Mouse (Mus musculus) CH12.LX (cell line): ENCODE measurements around the gene Tubb5. TPM values are rescaled to one million over a fixed set of nuclear protein-coding genes. Genes with fewer than 3 reads are reported as not detected.

Experiments used
- DNase-seq: peaks from one replicate; pipeline ENCODE4 v3.0.0-alpha.2; 2013; ENCODE audit errors: extremely low read depth
- H3K27ac ChIP-seq: 2 replicates; pipeline ENCODE4 v1.5.1; 2012; ENCODE audit warnings: low read depth, mild to moderate bottlenecking, control low read depth, moderate library complexity; ENCODE audit not compliant: insufficient read depth
- H3K27me3 ChIP-seq: replicated peaks from 2 replicates; pipeline ENCODE3; 2012; ENCODE audit warnings: inconsistent platforms
- H3K36me3 ChIP-seq, 2 experiments: replicated peaks in 1 of 2; 2 replicates each; pipeline versions ENCODE3 to v1.6.1; 2012; ENCODE audit warnings: inconsistent platforms in 1 of 2, low read length in 1 of 2, mild to moderate bottlenecking in 1 of 2, mixed read lengths in 1 of 2, moderate library complexity in 1 of 2; ENCODE audit not compliant: control insufficient read depth in 1 of 2, insufficient read depth in 1 of 2
- H3K4me1 ChIP-seq, 2 experiments: 2 replicates each; pipeline ENCODE4 v1.6.1; 2012; ENCODE audit warnings: inconsistent platforms in 1 of 2, moderate library complexity in 1 of 2; ENCODE audit not compliant: insufficient read depth in 2 of 2, control insufficient read depth in 1 of 2
- H3K4me2 ChIP-seq: 2 replicates; pipeline ENCODE4 v1.6.1; 2012; ENCODE audit warnings: low read depth, mild to moderate bottlenecking, control low read depth; ENCODE audit not compliant: poor library complexity, insufficient read depth, severe bottlenecking
- H3K4me3 ChIP-seq, 3 experiments: fragments of 150-350 bp in 1 of 3; sonication (generic) in 1 of 3; replicated peaks in 1 of 3; 2 replicates each; pipeline versions ENCODE3 to v1.5.1; 2011 to 2012; ENCODE audit warnings: low read depth in 2 of 3, low read length in 2 of 3, mild to moderate bottlenecking in 2 of 3, moderate library complexity in 2 of 3, control low read depth in 1 of 3, improper control_type of control experiment in 1 of 3, inconsistent platforms in 1 of 3, mixed read lengths in 1 of 3; ENCODE audit not compliant: poor library complexity in 1 of 3
- H3K79me2 ChIP-seq: replicated peaks from 2 replicates; pipeline ENCODE4 v1.6.1; 2012; ENCODE audit warnings: mild to moderate bottlenecking, moderate library complexity; ENCODE audit not compliant: control insufficient read depth, poor library complexity, insufficient read depth, severe bottlenecking; ENCODE audit errors: extremely low read depth
- H3K9ac ChIP-seq: 2 replicates; pipeline ENCODE4 v1.6.1; 2012; ENCODE audit warnings: low read depth, mild to moderate bottlenecking, control low read depth, moderate library complexity; ENCODE audit not compliant: insufficient read depth
- H3K9me3 ChIP-seq: replicated peaks from 2 replicates; pipeline ENCODE3; 2012; ENCODE audit warnings: low read length, inconsistent platforms, mixed read lengths
- BHLHE40 ChIP-seq: IDR thresholded peaks from 2 replicates; pipeline ENCODE4 v1.6.1; 2011; ENCODE audit warnings: mild to moderate bottlenecking, low read depth, low read length, improper control_type of control experiment
- CHD1 ChIP-seq: IDR thresholded peaks from 2 replicates; pipeline ENCODE4 v1.6.1; 2012; ENCODE audit warnings: low read depth, low read length, improper control_type of control experiment, inconsistent platforms
- CHD2 ChIP-seq: IDR thresholded peaks from 2 replicates; pipeline ENCODE4 v1.6.1; 2011; ENCODE audit warnings: low read length, improper control_type of control experiment
- CTCF ChIP-seq, 2 experiments: IDR thresholded peaks in 1 of 2; conservative IDR thresholded peaks in 1 of 2; 2 replicates each; pipeline ENCODE4 v1.5.1; 2011 to 2012; ENCODE audit warnings: low read depth in 2 of 2, low read length in 2 of 2, improper control_type of control experiment in 1 of 2, inconsistent platforms in 1 of 2, mild to moderate bottlenecking in 1 of 2, moderate library complexity in 1 of 2
- ELF1 ChIP-seq: IDR thresholded peaks from 2 replicates; pipeline ENCODE4 v1.6.1; 2014; ENCODE audit warnings: low read depth, mild to moderate bottlenecking, inconsistent platforms, low read length, improper control_type of control experiment
- ETS1 ChIP-seq: conservative IDR thresholded peaks from 2 replicates; pipeline ENCODE4 v1.6.1; 2012; ENCODE audit warnings: low read depth, mild to moderate bottlenecking, inconsistent platforms, low read length, improper control_type of control experiment, moderate library complexity
- HCFC1 ChIP-seq: IDR thresholded peaks from 2 replicates; pipeline ENCODE4 v1.6.1; 2012; ENCODE audit warnings: low read depth, mild to moderate bottlenecking, inconsistent platforms, low read length, improper control_type of control experiment
- IRF4 ChIP-seq: IDR thresholded peaks from 2 replicates; pipeline ENCODE4 v1.6.1; 2014; ENCODE audit warnings: low read depth, mild to moderate bottlenecking, inconsistent platforms, low read length, improper control_type of control experiment
- JUND ChIP-seq: conservative IDR thresholded peaks from 2 replicates; pipeline ENCODE4 v1.6.1; 2011; ENCODE audit warnings: low read depth, low read length, improper control_type of control experiment
- MAFK ChIP-seq: IDR thresholded peaks from 2 replicates; pipeline ENCODE4 v1.6.1; 2011; ENCODE audit warnings: low read length, improper control_type of control experiment; ENCODE audit not compliant: insufficient replicate concordance
- MAX ChIP-seq: IDR thresholded peaks from 2 replicates; pipeline ENCODE4 v1.6.1; 2011; ENCODE audit warnings: low read length, improper control_type of control experiment
- MAZ ChIP-seq: IDR thresholded peaks from 2 replicates; pipeline ENCODE4 v1.6.1; 2012; ENCODE audit warnings: low read depth, mild to moderate bottlenecking, inconsistent platforms, low read length, improper control_type of control experiment, moderate library complexity
- NELFE ChIP-seq: IDR thresholded peaks from 2 replicates; pipeline ENCODE4 v1.6.1; 2011; ENCODE audit warnings: low read depth, low read length, improper control_type of control experiment
- PAX5 ChIP-seq: IDR thresholded peaks from 2 replicates; pipeline ENCODE4 v1.6.1; 2012; ENCODE audit warnings: low read length, inconsistent platforms, mixed read lengths
- POLR2AphosphoS2 ChIP-seq: IDR thresholded peaks from 2 replicates; pipeline ENCODE4 v1.6.1; 2011; ENCODE audit warnings: low read depth, low read length, improper control_type of control experiment
- RAD21 ChIP-seq: IDR thresholded peaks from 2 replicates; pipeline ENCODE4 v1.6.1; 2011; ENCODE audit warnings: low read depth, mild to moderate bottlenecking, low read length, improper control_type of control experiment, moderate library complexity
- RCOR1 ChIP-seq: conservative IDR thresholded peaks from 2 replicates; pipeline ENCODE4 v1.6.1; 2012; ENCODE audit warnings: low read depth, mild to moderate bottlenecking, inconsistent platforms, low read length, improper control_type of control experiment
- SIN3A ChIP-seq: IDR thresholded peaks from 2 replicates; pipeline ENCODE4 v1.6.1; 2012; ENCODE audit warnings: low read length, improper control_type of control experiment, inconsistent platforms
- TCF12 ChIP-seq: IDR thresholded peaks from 2 replicates; pipeline ENCODE4 v1.6.1; 2014; ENCODE audit warnings: low read depth, mild to moderate bottlenecking, inconsistent platforms, low read length, improper control_type of control experiment
- UBTF ChIP-seq: IDR thresholded peaks from 2 replicates; pipeline ENCODE4 v1.6.1; 2012; ENCODE audit warnings: low read depth, mild to moderate bottlenecking, inconsistent platforms, low read length, improper control_type of control experiment, moderate library complexity
- USF1 ChIP-seq: IDR thresholded peaks from 2 replicates; pipeline ENCODE4 v1.6.1; 2014; ENCODE audit warnings: low read depth, mild to moderate bottlenecking, inconsistent platforms, low read length, improper control_type of control experiment
- USF2 ChIP-seq: conservative IDR thresholded peaks from 2 replicates; pipeline ENCODE4 v1.6.1; 2011; ENCODE audit warnings: low read depth, low read length, improper control_type of control experiment
- ZKSCAN1 ChIP-seq: IDR thresholded peaks from 2 replicates; pipeline ENCODE4 v1.6.1; 2012; ENCODE audit warnings: low read depth, inconsistent platforms, low read length, improper control_type of control experiment, borderline replicate concordance
- ZMIZ1 ChIP-seq: IDR thresholded peaks from 2 replicates; pipeline ENCODE4 v1.6.1; 2012; ENCODE audit warnings: low read depth, mild to moderate bottlenecking, inconsistent platforms, low read length, improper control_type of control experiment
- dilution Hi-C: fragments of 300-500 bp; cut with MboI; formaldehyde crosslinking; loops from 2 replicates; pipeline ENCODE4 v1.14.3; 2020; ENCODE audit warnings: low sequenced_read_pairs; ENCODE audit not compliant: extremely low pct_unique_long_range_greater_than_20kb, extremely low pct_ligation_motif_present
- in situ Hi-C: fragments of 300-500 bp; cut with MboI; formaldehyde crosslinking; loops from 3 replicates; pipeline ENCODE4 v1.14.3; 2019; ENCODE audit warnings: low sequenced_read_pairs, low pct_ligation_motif_present, low pct_unique_long_range_greater_than_20kb, mixed read lengths
- polyA plus RNA-seq: library from polyadenylated mRNA; unstranded; fragments of >175 nt; gene quantifications from 2 replicates; pipeline ENCODE4 v1.2.1, GENCODE M21; 2012; ENCODE audit warnings: low read depth; ENCODE audit not compliant: insufficient read length
- total RNA-seq, 2 experiments: library from RNA; depleted of rRNA; stranded (reverse); fragments of 300-350 nt in 1 of 2; fragments of >200 nt in 1 of 2; gene quantifications; 2 replicates each; pipeline ENCODE4 v1.2.3; 2012 to 2014

Gene Tubb5
- total and polyA plus RNA-seq, 3 experiments = 1,014 to 1,121 (median 1,053) TPM

DNA sequence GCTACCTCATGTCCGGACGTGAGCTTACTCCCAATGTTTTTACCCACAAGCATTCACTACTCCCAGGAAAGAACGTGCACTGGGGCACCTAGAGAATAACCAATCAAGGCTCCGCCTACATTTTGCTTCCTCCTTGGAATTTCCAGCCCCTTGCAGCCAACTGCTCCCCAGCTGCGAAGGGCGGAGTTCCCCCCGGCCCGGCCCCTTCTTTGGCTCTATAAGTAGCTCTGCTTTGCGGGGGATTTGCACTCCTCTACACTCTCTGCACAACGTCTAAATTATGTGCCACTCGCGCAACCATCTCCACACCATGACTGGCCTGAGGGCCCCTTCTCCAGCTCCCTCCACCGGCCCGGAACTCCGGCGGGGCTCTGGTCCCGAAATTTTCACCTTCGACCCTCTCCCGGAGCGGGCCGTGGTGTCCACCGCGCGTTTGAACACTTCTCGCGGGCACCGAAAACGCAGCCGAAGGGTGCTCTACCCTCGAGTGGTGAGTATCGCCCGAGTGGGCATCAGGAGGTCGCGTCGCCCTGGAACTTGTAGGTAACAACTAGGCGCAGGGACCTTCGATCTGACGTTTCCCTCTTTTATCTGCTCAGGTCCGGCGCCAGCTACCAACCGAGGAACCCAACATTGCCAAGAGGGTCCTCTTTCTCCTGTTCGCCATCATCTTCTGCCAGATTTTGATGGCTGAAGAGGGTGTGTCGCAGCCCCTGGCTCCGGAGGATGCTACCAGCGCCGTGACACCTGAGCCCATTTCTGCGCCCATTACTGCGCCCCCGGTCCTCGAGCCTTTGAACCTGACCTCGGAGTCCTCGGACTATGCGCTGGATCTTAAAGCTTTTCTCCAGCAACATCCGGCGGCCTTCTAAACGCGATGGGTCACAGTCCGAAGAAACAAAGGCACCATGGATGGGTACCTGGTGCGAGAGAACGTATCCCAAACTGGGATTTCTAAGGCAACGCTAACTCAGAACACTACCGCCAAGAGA is 16.4 kb downstream of the Tubb5 start, which contains the start of gene Ier3 (continued):
- no peak for TF ChIP-seq CHD2
- TF ChIP-seq PAX5 = no peak
- no peak; the same call in 1 of the 2 replicates for TF ChIP-seq HCFC1
- peak; percentile 83; the same call in 1 of the 2 replicates for TF ChIP-seq CHD1
- no peak for TF ChIP-seq RCOR1
- TF ChIP-seq ETS1 = peak; percentile 66
- no peak for TF ChIP-seq USF1
- TF ChIP-seq TCF12 = peak; percentile 88
- TF ChIP-seq SIN3A = peak; percentile 72
- peak; percentile 99 for TF ChIP-seq ZMIZ1
- peak; percentile 99 for TF ChIP-seq POLR2AphosphoS2
- no peak for TF ChIP-seq MAX
- peak; percentile 36; the same call in 1 of the 2 replicates for TF ChIP-seq IRF4

DNA sequence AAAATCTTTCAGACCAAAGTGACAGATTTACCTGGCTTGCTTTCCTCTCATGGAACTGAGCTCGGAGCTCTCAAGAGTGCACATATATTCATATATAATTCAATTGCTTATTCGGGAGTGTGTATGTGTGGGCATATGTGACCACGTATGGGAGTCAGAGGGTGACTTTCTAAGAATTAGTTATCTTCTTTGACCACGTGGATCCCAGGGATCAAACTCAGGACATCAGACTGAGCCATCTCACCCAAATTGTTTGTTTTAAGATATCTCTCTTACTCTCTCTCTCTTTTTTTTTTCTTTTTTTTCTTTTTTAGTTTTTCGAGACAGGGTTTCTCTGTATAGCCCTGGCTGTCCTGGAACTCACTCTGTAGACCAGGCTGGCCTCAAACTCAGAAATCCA is 18.0 kb downstream of the Tubb5 start:
- Histone ChIP-seq H3K27me3 (no peaks in the 10 kb centered on the region), H3K4me2 (no peak overlapping the region), H3K4me3 (no peak overlapping the region), H3K9me3 (no peaks in the 10 kb centered on the region), H3K9ac (no peak overlapping the region), H3K4me1 (peaks cover 0 to 24% of the 10 kb centered on the region in 2 experiments; a peak in 2 of 4 replicates), H3K36me3 (peaks cover 0 to 8% of the 10 kb centered on the region in 2 experiments), H3K27ac (no peak overlapping the region), H3K79me2 (peaks cover 5% of the 10 kb centered on the region; the same call in 1 of the 2 replicates)
- dilution Hi-C loops (no loop called here), in situ Hi-C loops (no loop called here)
- DNase-seq = no peak
- TF ChIP-seq BHLHE40 (no peak), ELF1 (no peak), CTCF (conservative IDR thresholded peaks at IDR 0.05 in 1 of 2, IDR thresholded peaks at IDR 0.05 in 1 of 2; ENCODE audit: low read depth in 2 of 2, low read length in 2 of 2) (no peak), POLR2AphosphoS2 (no peak), MAFK (no peak), ZMIZ1 (no peak), RAD21 (no peak), PAX5 (no peak), NELFE (no peak), ETS1 (no peak), IRF4 (no peak), CHD1 (no peak), ZKSCAN1 (no peak), JUND (no peak), USF2 (no peak), SIN3A (no peak), CHD2 (no peak), UBTF (no peak), MAX (no peak), MAZ (no peak)
